Mouse (Mus musculus): ENCODE data around the gene Odam. TPM values are rescaled to one million over a fixed set of nuclear protein-coding genes. Genes with fewer than 3 reads are reported as not detected.

The Odam gene
- polyA plus RNA-seq, 1 experiment from 2014 or later = not detected

Other genes starting within 250 kb of the Odam start
- gene Csn1s1, start 218.8 kb upstream of the Odam start, polyA plus RNA-seq (2015; fragmentation: Nextera tagmentation; extraction: Ambion mirVana) = not detected in 2 replicates
- gene Csn2, start 185.4 kb upstream of the Odam start, polyA plus RNA-seq (2015; fragmentation: Nextera tagmentation; extraction: Ambion mirVana) = not detected in 2 replicates
- not detected in 2 replicates for gene Csn1s2a, start 110.5 kb upstream of the Odam start, polyA plus RNA-seq (2015; fragmentation: Nextera tagmentation; extraction: Ambion mirVana)
- not detected in 2 replicates for gene Csn1s2b, start 76.9 kb upstream of the Odam start, polyA plus RNA-seq (2015; fragmentation: Nextera tagmentation; extraction: Ambion mirVana)
- not detected in 2 replicates for gene Prr27, start 59.3 kb upstream of the Odam start, polyA plus RNA-seq (2015; fragmentation: Nextera tagmentation; extraction: Ambion mirVana)
- 0.22 TPM in 1 of 2 replicates, not detected in the other for gene Csn3, start 40.5 kb downstream of the Odam start, polyA plus RNA-seq (2015; fragmentation: Nextera tagmentation; extraction: Ambion mirVana)
- not detected in 2 replicates for gene 2310003L06Rik, start 84.4 kb downstream of the Odam start, polyA plus RNA-seq (2015; fragmentation: Nextera tagmentation; extraction: Ambion mirVana)
- not detected in 2 replicates for gene Gm28434, start 84.5 kb downstream of the Odam start, polyA plus RNA-seq (2015; fragmentation: Nextera tagmentation; extraction: Ambion mirVana)
- gene Cabs1, start 94.4 kb downstream of the Odam start, polyA plus RNA-seq (2015; fragmentation: Nextera tagmentation; extraction: Ambion mirVana) = not detected in 2 replicates
- gene Smr3a, start 117.5 kb downstream of the Odam start, polyA plus RNA-seq (2015; fragmentation: Nextera tagmentation; extraction: Ambion mirVana) = not detected in 2 replicates
- gene Smr2, start 201.5 kb downstream of the Odam start, polyA plus RNA-seq (2015; fragmentation: Nextera tagmentation; extraction: Ambion mirVana) = not detected in 2 replicates
- not detected in 2 replicates for gene Gm11116, start 226.5 kb downstream of the Odam start, polyA plus RNA-seq (2015; fragmentation: Nextera tagmentation; extraction: Ambion mirVana)

Measured in intestine, embryonic 16.5 days (tissue).